ENCODE assay signal across 14 mouse cellular contexts in the genomic region with DNA sequence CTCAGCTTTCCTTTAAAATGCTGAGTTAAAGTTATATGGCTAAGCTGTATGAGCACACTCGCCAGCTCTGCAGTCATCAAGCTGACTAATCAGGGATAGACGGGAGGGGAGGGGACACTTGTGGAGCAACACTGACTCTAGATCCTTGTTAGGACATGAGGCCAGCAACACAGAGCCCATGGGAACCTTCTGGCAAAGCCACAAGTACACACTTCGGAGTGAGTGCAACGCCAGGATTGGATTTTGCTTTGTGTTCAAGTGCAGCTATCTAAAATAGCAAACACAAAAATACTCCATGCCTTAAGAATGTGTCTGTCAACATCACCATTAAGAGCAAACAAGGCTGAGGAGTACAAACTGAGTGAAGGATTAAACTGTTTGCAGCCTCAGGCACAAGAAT. TPM values are rescaled to one million over a fixed set of nuclear protein-coding genes. Genes with fewer than 3 reads are reported as not detected.
A peak's percentile ranks its signal among the peaks of the same experiment; 100 is the strongest.
DNase-seq lines count a peak whose midpoint lies in the region; ATAC-seq and TF ChIP-seq lines count a peak whose summit lies in the region.
"Had no signal": no experiment of that assay in that cellular context is flagged by ENCODE, and none has a peak within 500 bp of the region (broad histone marks: within the 10 kb centered on the region; RNA-seq: fewer than 3 reads in every experiment).

No protein-coding gene starts in this region.

- peak; percentile 63 for DNase-seq in embryonic facial prominence, embryonic 14.5 days (ENCODE audit: low spot score)
- no peak for DNase-seq in embryonic facial prominence, embryonic 10.5 days (ENCODE audit: low spot score)
- DNase-seq in gastrocnemius, adult 2 months = peak; percentile 80
- peak; percentile 92 for DNase-seq in heart, postnatal 0 days (ENCODE audit: low spot score)
- DNase-seq in lung, postnatal 4 days = peak; percentile 62 to 81
- no peak for DNase-seq in testis, postnatal 10 days (ENCODE audit: low spot score)
- DNase-seq: B cell, adult 2 months; kidney, adult 18-20 months had no signal

- peaks cover 9% of the 10 kb centered on the region; the same call in 1 of the 2 replicates for H3K9me3 ChIP-seq in embryonic facial prominence, embryonic 14.5 days (ENCODE audit: control insufficient read depth, low read length)
- H3K9me3 ChIP-seq in embryonic facial prominence, embryonic 10.5 days = no peaks in the 10 kb centered on the region
- no peaks in the 10 kb centered on the region for H3K9me3 ChIP-seq in heart, postnatal 0 days (replicated peaks; ENCODE audit: control insufficient read depth, low read length)
- no peaks in the 10 kb centered on the region for H3K9me3 ChIP-seq in hindbrain, embryonic 13.5 days
- H3K9me3 ChIP-seq: embryonic facial prominence, embryonic 13.5 days; limb, embryonic 12.5 days; midbrain, embryonic 12.5 days had no signal

- ATAC-seq in embryonic facial prominence, embryonic 14.5 days (ENCODE audit: low read depth) = no peak
- peak; percentile 98 for ATAC-seq in heart, postnatal 0 days (ENCODE audit: insufficient read depth, low read depth)
- no peak for ATAC-seq in megakaryocyte-erythroid progenitor cell, adult 5-6 weeks (replicated peaks; ENCODE audit: low FRiP score, low TSS enrichment, poor library complexity, severe bottlenecking)
- ATAC-seq in hindbrain, embryonic 13.5 days (ENCODE audit: low FRiP score) = no peak
- ATAC-seq: Patski had no signal

- no peak for TF ChIP-seq CTCF in gastrocnemius, adult 2 months (IDR thresholded peaks at IDR 0.05)
- TF ChIP-seq CTCF in heart, postnatal 0 days (IDR thresholded peaks at IDR 0.05; ENCODE audit: low read depth) = no peak

- TF ChIP-seq EP300 in heart, postnatal 0 days (IDR thresholded peaks at IDR 0.05; ENCODE audit: low read depth) = no peak

- H3K27ac ChIP-seq in embryonic facial prominence, embryonic 14.5 days (replicated peaks; ENCODE audit: low read depth, low read length) = no peak overlapping the region
- H3K27ac ChIP-seq in embryonic facial prominence, embryonic 10.5 days (replicated peaks) = no peak overlapping the region
- peak overlapping the region; percentile 81 for H3K27ac ChIP-seq in gastrocnemius, adult 2 months
- H3K27ac ChIP-seq in heart, postnatal 0 days (ENCODE audit: low read depth) = peak overlapping the region; percentile 92
- no peak overlapping the region for H3K27ac ChIP-seq in hindbrain, embryonic 13.5 days
- H3K27ac ChIP-seq: embryonic facial prominence, embryonic 13.5 days; limb, embryonic 12.5 days; midbrain, embryonic 12.5 days had no signal

- H3K4me2 ChIP-seq in embryonic facial prominence, embryonic 14.5 days (ENCODE audit: low read depth, low read length) = no peak overlapping the region
- H3K4me2 ChIP-seq in heart, postnatal 0 days (ENCODE audit: low read depth, low read length) = 0 out of 2 replicates have a peak overlapping the region, but pooled peaks have one; percentile 12
- H3K4me2 ChIP-seq in hindbrain, embryonic 13.5 days = no peak overlapping the region
- H3K4me2 ChIP-seq: embryonic facial prominence, embryonic 13.5 days; limb, embryonic 12.5 days; midbrain, embryonic 12.5 days had no signal

- WGBS in embryonic facial prominence, embryonic 14.5 days = 71% methylated on average over 4 of the region's 4 CpGs
- 91% methylated on average over 4 of the region's 4 CpGs for WGBS in embryonic facial prominence, embryonic 10.5 days
- WGBS in heart, postnatal 0 days = 22% methylated on average over 4 of the region's 4 CpGs
- 95% methylated on average over 4 of the region's 4 CpGs for WGBS in hindbrain, embryonic 13.5 days

- intact Hi-C loops in gastrocnemius, adult 2 months (cut with DNase I) = no loop called here

- no peak overlapping the region for H3K4me3 ChIP-seq in embryonic facial prominence, embryonic 14.5 days (ENCODE audit: low read depth, low read length)
- no peak overlapping the region for H3K4me3 ChIP-seq in embryonic facial prominence, embryonic 10.5 days
- no peak overlapping the region for H3K4me3 ChIP-seq in gastrocnemius, adult 2 months
- H3K4me3 ChIP-seq in heart, postnatal 0 days (ENCODE audit: low read depth, low read length) = no peak overlapping the region
- no peak overlapping the region for H3K4me3 ChIP-seq in hindbrain, embryonic 13.5 days
- H3K4me3 ChIP-seq: embryonic facial prominence, embryonic 13.5 days; limb, embryonic 12.5 days; midbrain, embryonic 12.5 days had no signal

- no peaks in the 10 kb centered on the region for H3K36me3 ChIP-seq in embryonic facial prominence, embryonic 14.5 days (ENCODE audit: control insufficient read depth, insufficient read depth, low read length)
- H3K36me3 ChIP-seq in embryonic facial prominence, embryonic 10.5 days (replicated peaks) = no peaks in the 10 kb centered on the region
- H3K36me3 ChIP-seq in heart, postnatal 0 days (replicated peaks; ENCODE audit: control insufficient read depth, insufficient read depth, low read length) = no peaks in the 10 kb centered on the region
- peaks cover 16% of the 10 kb centered on the region for H3K36me3 ChIP-seq in hindbrain, embryonic 13.5 days
- H3K36me3 ChIP-seq: embryonic facial prominence, embryonic 13.5 days; limb, embryonic 12.5 days had no signal

- no peak overlapping the region for H3K9ac ChIP-seq in embryonic facial prominence, embryonic 14.5 days (ENCODE audit: low read depth, low read length)
- H3K9ac ChIP-seq in heart, postnatal 0 days (replicated peaks; ENCODE audit: low read depth, low read length) = no peak overlapping the region
- H3K9ac ChIP-seq in hindbrain, embryonic 13.5 days = no peak overlapping the region
- H3K9ac ChIP-seq: embryonic facial prominence, embryonic 13.5 days; limb, embryonic 12.5 days; midbrain, embryonic 12.5 days had no signal

- no peaks in the 10 kb centered on the region for H3K27me3 ChIP-seq in embryonic facial prominence, embryonic 14.5 days (replicated peaks; ENCODE audit: control insufficient read depth, insufficient read depth, low read length)
- no peaks in the 10 kb centered on the region for H3K27me3 ChIP-seq in embryonic facial prominence, embryonic 10.5 days (replicated peaks; ENCODE audit: low read depth, poor library complexity, severe bottlenecking)
- no peaks in the 10 kb centered on the region for H3K27me3 ChIP-seq in heart, postnatal 0 days (ENCODE audit: control insufficient read depth, insufficient read depth, low read length)
- H3K27me3 ChIP-seq in hindbrain, embryonic 13.5 days = no peaks in the 10 kb centered on the region
- H3K27me3 ChIP-seq: embryonic facial prominence, embryonic 13.5 days; limb, embryonic 12.5 days; midbrain, embryonic 12.5 days; Patski had no signal

- H3K4me1 ChIP-seq in embryonic facial prominence, embryonic 14.5 days (ENCODE audit: control insufficient read depth, insufficient read depth, low read length) = 0 out of 2 replicates have a peak, but pooled peaks cover 3% of the 10 kb centered on the region
- H3K4me1 ChIP-seq in embryonic facial prominence, embryonic 10.5 days = no peaks in the 10 kb centered on the region
- H3K4me1 ChIP-seq in heart, postnatal 0 days (ENCODE audit: control insufficient read depth, insufficient read depth) = peaks cover 10% of the 10 kb centered on the region; the same call in 1 of the 2 replicates
- no peaks in the 10 kb centered on the region for H3K4me1 ChIP-seq in hindbrain, embryonic 13.5 days (replicated peaks)
- H3K4me1 ChIP-seq: midbrain, embryonic 12.5 days had no signal

RNA-seq across cellular contexts. Expression of a gene that starts 29.8 kb away (rescaled TPM):
- 37.4 and 43.4 TPM in 2 replicates for polyA plus RNA-seq in embryonic facial prominence, embryonic 14.5 days (2014; fragmentation: Nextera tagmentation; extraction: Ambion mirVana)
- 60.6 and 61.1 TPM in 2 replicates for polyA plus RNA-seq in embryonic facial prominence, embryonic 10.5 days (2016; fragmentation: Nextera tagmentation; extraction: Ambion mirVana)
- total RNA-seq in gastrocnemius, adult 2 months (2021) = 10 to 100 TPM; 27.9 to 34.5 TPM
- total RNA-seq in heart, postnatal 0 days (2014; rRNA removed; ENCODE audit: low replicate concordance) = 49.6 and 70.6 TPM in 2 replicates
- 57.2 and 61.3 TPM in 2 replicates for polyA plus RNA-seq in heart, postnatal 0 days (2015; fragmentation: Nextera tagmentation; extraction: Ambion mirVana)
- 34.5 and 40.3 TPM in 2 replicates for total RNA-seq in megakaryocyte-erythroid progenitor cell, adult 5-6 weeks (2014; fragmentation: Nextera tagmentation)
- 33.3 and 35.4 TPM in 2 replicates for total RNA-seq in megakaryocyte-erythroid progenitor cell, adult 5-6 weeks (2017)
- polyA plus RNA-seq in hindbrain, embryonic 13.5 days (2015; fragmentation: Nextera tagmentation; extraction: Ambion mirVana) = 46.2 and 47.9 TPM in 2 replicates

RNA-seq across cellular contexts. Expression of a gene that starts 29.9 kb away (rescaled TPM):
- 42.6 and 45.4 TPM in 2 replicates for polyA plus RNA-seq in embryonic facial prominence, embryonic 14.5 days (2014; fragmentation: Nextera tagmentation; extraction: Ambion mirVana)
- polyA plus RNA-seq in embryonic facial prominence, embryonic 10.5 days (2016; fragmentation: Nextera tagmentation; extraction: Ambion mirVana) = 32.4 and 34.4 TPM in 2 replicates
- 10 to 100 TPM; 10.9 to 11.5 TPM for total RNA-seq in gastrocnemius, adult 2 months (2021)
- 33.2 and 51.1 TPM in 2 replicates for total RNA-seq in heart, postnatal 0 days (2014; rRNA removed; ENCODE audit: low replicate concordance)
- 30.6 and 35.0 TPM in 2 replicates for polyA plus RNA-seq in heart, postnatal 0 days (2015; fragmentation: Nextera tagmentation; extraction: Ambion mirVana)
- 11.6 and 19.0 TPM in 2 replicates for total RNA-seq in megakaryocyte-erythroid progenitor cell, adult 5-6 weeks (2014; fragmentation: Nextera tagmentation)
- 4.1 and 9.3 TPM in 2 replicates for total RNA-seq in megakaryocyte-erythroid progenitor cell, adult 5-6 weeks (2017)
- polyA plus RNA-seq in hindbrain, embryonic 13.5 days (2015; fragmentation: Nextera tagmentation; extraction: Ambion mirVana) = 112 and 116 TPM in 2 replicates

Comparison
In these comparisons a context has a peak if more than half of its experiments do, and no peak if none do; other contexts are left out.
1. DNase-seq: peak in embryonic facial prominence, embryonic 14.5 days (single experiment), gastrocnemius, adult 2 months (single experiment), heart, postnatal 0 days (single experiment) and lung, postnatal 4 days (2 of 2); none in embryonic facial prominence, embryonic 10.5 days (single experiment) and testis, postnatal 10 days (single experiment).
2. H3K27ac ChIP-seq: peak in gastrocnemius, adult 2 months (single experiment) and heart, postnatal 0 days (single experiment); none in embryonic facial prominence, embryonic 14.5 days (single experiment), embryonic facial prominence, embryonic 10.5 days (single experiment) and hindbrain, embryonic 13.5 days (single experiment).